Mouse (Mus musculus) ES-Bruce4 (cell line): ENCODE data around the gene Cdkl3. TPM values are rescaled to one million over a fixed set of nuclear protein-coding genes. Genes with fewer than 3 reads are reported as not detected.

Experiments
- H3K27ac ChIP-seq: 2 replicates; pipeline ENCODE4 v1.5.1; 2012; ENCODE audit warnings: low read length, inconsistent platforms; ENCODE audit not compliant: insufficient read depth
- H3K27me3 ChIP-seq: 2 replicates; pipeline ENCODE4 v1.6.1; 2012; ENCODE audit warnings: mild to moderate bottlenecking, low read length, inconsistent platforms; ENCODE audit not compliant: control insufficient read depth, poor library complexity, insufficient read depth, severe bottlenecking
- H3K36me3 ChIP-seq: 2 replicates; pipeline ENCODE4 v1.6.1; 2012; ENCODE audit warnings: inconsistent platforms, mild to moderate bottlenecking, low read length, moderate library complexity; ENCODE audit not compliant: control insufficient read depth, poor library complexity, insufficient read depth, severe bottlenecking
- H3K4me1 ChIP-seq: one replicate; pipeline ENCODE4 v1.8.1; 2011; ENCODE audit warnings: low read length; ENCODE audit not compliant: control insufficient read depth, insufficient read depth
- H3K4me3 ChIP-seq: 2 replicates; pipeline ENCODE4 v1.5.1; 2011; ENCODE audit warnings: low read depth, mild to moderate bottlenecking, low read length
- H3K9ac ChIP-seq: 2 replicates; pipeline ENCODE4 v1.6.1; 2012; ENCODE audit warnings: low read depth, mild to moderate bottlenecking, inconsistent platforms; ENCODE audit not compliant: poor library complexity, severe bottlenecking
- H3K9me3 ChIP-seq: replicated peaks from 2 replicates; pipeline ENCODE4 v1.6.1; 2012; ENCODE audit warnings: mild to moderate bottlenecking, low read length, inconsistent platforms; ENCODE audit not compliant: control insufficient read depth, poor library complexity, insufficient read depth, severe bottlenecking
- CTCF ChIP-seq: IDR thresholded peaks from one replicate; pipeline ENCODE4 v1.8.1; 2011; ENCODE audit warnings: low read depth, low read length
- EP300 ChIP-seq: IDR thresholded peaks from 2 replicates; pipeline ENCODE4 v1.6.1; 2011; ENCODE audit warnings: low read depth, low read length; ENCODE audit not compliant: insufficient read depth
- POLR2A ChIP-seq: IDR thresholded peaks from one replicate; pipeline ENCODE4 v1.8.1; 2011; ENCODE audit warnings: low read length; ENCODE audit not compliant: insufficient read depth
- polyA plus RNA-seq: library from polyadenylated mRNA; stranded (reverse); fragments of >200 nt; gene quantifications from 2 replicates; pipeline ENCODE4 v1.2.4, GENCODE M21; 2011; ENCODE audit warnings: low read depth; ENCODE audit not compliant: missing spikeins, insufficient read depth, insufficient read length

Cdkl3 gene
- polyA plus RNA-seq, 1 experiment: 12.9 TPM

GRCm38 (mm10) chr11:51971644-51972043 is 32.4 kb upstream of the Cdkl3 start:
- Histone ChIP-seq H3K4me1 (peaks cover 1% of the 10 kb centered on the region), H3K36me3 (peaks cover 50% of the 10 kb centered on the region), H3K27me3 (no peaks in the 10 kb centered on the region), H3K4me3 (no peak overlapping the region), H3K9me3 (no peaks in the 10 kb centered on the region), H3K27ac (no peak overlapping the region), H3K9ac (no peak overlapping the region)
- TF ChIP-seq POLR2A (no peak), EP300 (no peak), CTCF (no peak)

GRCm38 (mm10) chr11:51999611-52000289 is 4.3 kb upstream of the Cdkl3 start:
- peak overlapping the region; percentile 88 for H3K4me3 ChIP-seq
- H3K9me3 ChIP-seq: no peaks in the 10 kb centered on the region
- H3K9ac ChIP-seq: peak overlapping the region; percentile 97
- H3K36me3 ChIP-seq: peaks cover 31% of the 10 kb centered on the region
- TF ChIP-seq POLR2A: no peak
- TF ChIP-seq EP300: 0 out of 2 replicates have a peak, but pooled peaks have one; percentile 21
- H3K4me1 ChIP-seq: no peaks in the 10 kb centered on the region
- peak overlapping the region; percentile 70 for H3K27ac ChIP-seq
- no peaks in the 10 kb centered on the region for H3K27me3 ChIP-seq

GRCm38 (mm10) chr11:52000290-52000962 is 3.6 kb upstream of the Cdkl3 start, which contains the start of gene Ube2b:
Gene Ube2b (minus strand): TSS chr11:52000762.
- Histone ChIP-seq H3K27ac (peak within 1 kb of the TSS; percentile 94), H3K4me1 (no peaks in the 10 kb centered on the region), H3K36me3 (peaks cover 24% of the 10 kb centered on the region), H3K9ac (peak within 1 kb of the TSS; percentile 97), H3K4me3 (peak within 1 kb of the TSS; percentile 88), H3K27me3 (no peaks in the 10 kb centered on the region), H3K9me3 (no peaks in the 10 kb centered on the region)
- no peak for TF ChIP-seq POLR2A
- peak; percentile 83 for TF ChIP-seq EP300

GRCm38 (mm10) chr11:52001341-52001740 is 2.7 kb upstream of the Cdkl3 start:
- no peaks in the 10 kb centered on the region for H3K9me3 ChIP-seq
- TF ChIP-seq POLR2A: no peak
- H3K9ac ChIP-seq: peak overlapping the region; percentile 91
- H3K4me3 ChIP-seq: peak overlapping the region; percentile 52
- peak overlapping the region; percentile 94 for H3K27ac ChIP-seq
- H3K36me3 ChIP-seq: peaks cover 15% of the 10 kb centered on the region
- H3K4me1 ChIP-seq: no peaks in the 10 kb centered on the region
- no peaks in the 10 kb centered on the region for H3K27me3 ChIP-seq

GRCm38 (mm10) chr11:52001861-52002260 is 2.2 kb upstream of the Cdkl3 start:
- no peak for TF ChIP-seq POLR2A
- no peak for TF ChIP-seq EP300
- TF ChIP-seq CTCF: no peak
- Histone ChIP-seq H3K27me3 (no peaks in the 10 kb centered on the region), H3K9ac (peak overlapping the region; percentile 91), H3K36me3 (peaks cover 10% of the 10 kb centered on the region), H3K4me3 (peak overlapping the region; percentile 52), H3K27ac (peak overlapping the region; percentile 94), H3K4me1 (no peaks in the 10 kb centered on the region), H3K9me3 (no peaks in the 10 kb centered on the region)

- no peaks in the 10 kb centered on the region; the same call in 1 of the 2 replicates for H3K36me3 ChIP-seq
- no peaks in the 10 kb centered on the region for H3K27me3 ChIP-seq
- H3K9me3 ChIP-seq: no peaks in the 10 kb centered on the region
- peak overlapping the region; percentile 91 for H3K9ac ChIP-seq
- peak overlapping the region; percentile 97 for H3K27ac ChIP-seq
- TF ChIP-seq CTCF: no peak
- no peak for TF ChIP-seq POLR2A
- TF ChIP-seq EP300: no peak
- H3K4me1 ChIP-seq: no peaks in the 10 kb centered on the region
- no peak overlapping the region for H3K4me3 ChIP-seq
These were observed 1.0 kb upstream of the Cdkl3 start for GRCm38 (mm10) chr11:52002842-52003504.
